Mouse (Mus musculus) liver, postnatal 0 days (tissue): ENCODE measurements around the gene Sugp1.

ENCODE experiments used
- CTCF ChIP-seq: sonication (generic); IDR thresholded peaks from 2 replicates; pipeline ENCODE4 v1.5.1; 2016; ENCODE audit warnings: antibody characterized with exemption, low read depth
- EP300 ChIP-seq: IDR thresholded peaks from 2 replicates; pipeline ENCODE4 v1.6.1; 2016; ENCODE audit warnings: antibody characterized with exemption, low read depth, mild to moderate bottlenecking

DNA sequence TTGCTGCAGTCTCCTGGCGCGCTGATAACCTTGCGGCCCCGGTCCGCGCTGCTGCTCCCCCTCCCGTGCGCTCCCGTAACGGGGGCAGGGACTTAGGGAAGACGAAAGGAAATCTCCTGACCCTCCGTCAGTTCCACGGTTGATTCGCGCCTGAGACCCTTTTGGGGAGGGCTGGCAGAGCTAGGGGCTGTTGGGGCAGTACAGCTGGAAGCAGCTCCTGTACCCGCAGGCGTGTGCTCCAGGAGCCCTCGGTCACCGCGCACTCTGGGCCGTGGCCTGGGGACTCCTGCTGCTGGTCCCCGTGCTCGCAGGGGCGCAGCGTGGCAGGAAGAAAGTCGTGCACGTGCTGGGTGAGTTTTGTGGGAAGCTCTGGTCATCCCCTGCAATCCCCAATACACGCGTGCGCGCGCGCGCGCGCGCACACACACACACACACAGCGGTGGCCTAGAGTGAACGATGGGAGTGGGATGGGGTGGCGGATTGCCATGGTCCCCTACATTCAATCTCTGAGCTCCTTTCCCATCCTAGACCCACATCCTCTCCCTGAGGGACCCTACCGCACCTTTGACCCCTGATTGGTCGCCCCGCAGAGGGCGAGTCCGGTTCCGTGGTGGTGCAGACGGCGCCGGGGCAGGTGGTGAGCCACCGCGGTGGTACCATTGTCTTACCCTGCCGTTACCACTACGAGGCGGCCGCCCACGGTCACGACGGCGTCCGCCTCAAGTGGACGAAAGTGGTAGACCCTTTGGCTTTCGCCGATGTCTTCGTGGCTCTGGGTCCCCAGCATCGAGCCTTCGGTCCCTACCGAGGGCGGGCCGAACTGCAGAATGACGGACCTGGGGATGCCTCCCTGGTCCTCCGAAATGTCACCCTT, 41.8 kb downstream of the Sugp1 start:
- no peak for TF ChIP-seq CTCF
- no peak for TF ChIP-seq EP300
